Mouse (Mus musculus): Measurements from ENCODE around the gene 4430402I18Rik. TPM values are rescaled to one million over a fixed set of nuclear protein-coding genes. Genes with fewer than 3 reads are reported as not detected.

The 4430402I18Rik gene
- total RNA-seq, 4 experiments from 2014 or later = 5.0 to 7.8 (median 7.2) TPM

Other genes with a start within 250 kb of the 4430402I18Rik start
- gene Slc1a1, start 132.8 kb downstream of the 4430402I18Rik start, total RNA-seq (2022) = 100 to 1,000 TPM in 1 of 4 experiments, 10 to 100 TPM in 3; 98.1 to 102 (median 98.6) TPM
- gene Plpp6, start 3.8 kb downstream of the 4430402I18Rik start, total RNA-seq (2022) = 10 to 100 TPM; 43.3 to 47.7 (median 45.6) TPM
- 100 to 1,000 TPM; 102 to 105 (median 104) TPM for gene Cdc37l1, start 22.6 kb upstream of the 4430402I18Rik start, total RNA-seq (2022)
- 10 to 100 TPM; 51.7 to 57.6 (median 54.8) TPM for gene Ak3, start 80.2 kb upstream of the 4430402I18Rik start, total RNA-seq (2022)
- gene Rcl1, start 133.6 kb upstream of the 4430402I18Rik start, total RNA-seq (2022) = 10 to 100 TPM; 17.8 to 21.1 (median 19.4) TPM

Measured in left cerebral cortex, adult 8-10 months (tissue).